Mouse (Mus musculus): ENCODE measurements at regions not wholly inside any gene's neighbourhood (a gene's known extent, or its start where the extent isn't known, plus 50 kb on each side); places are given as distances from the start of the nearest gene placed in this dataset.
"Not testable (repeated sequence)": the region's sequence is repeated elsewhere in the genome, so short reads cannot be mapped to it uniquely, and the experiment has no call there.

DNA sequence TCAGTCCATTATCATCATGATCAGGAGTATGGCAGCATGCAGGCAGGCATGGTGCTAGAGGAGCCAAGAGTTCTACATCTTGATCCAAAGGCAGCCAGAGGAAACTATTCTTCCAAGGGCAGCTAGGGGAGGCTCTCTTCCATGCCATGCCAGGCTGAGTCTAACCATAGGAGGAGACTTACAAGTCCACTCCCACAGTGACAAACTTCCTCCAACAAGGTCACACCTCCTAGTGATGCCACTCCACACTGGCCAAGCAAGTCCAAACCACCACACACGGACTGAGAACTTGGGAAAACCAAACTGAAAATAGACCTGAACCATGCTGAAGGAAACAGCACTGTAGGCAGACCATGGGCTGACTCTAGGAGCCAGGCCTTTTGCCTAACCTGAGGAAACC, 197.4 kb downstream of the Prex1 start:
- DNase-seq: no peak

DNA sequence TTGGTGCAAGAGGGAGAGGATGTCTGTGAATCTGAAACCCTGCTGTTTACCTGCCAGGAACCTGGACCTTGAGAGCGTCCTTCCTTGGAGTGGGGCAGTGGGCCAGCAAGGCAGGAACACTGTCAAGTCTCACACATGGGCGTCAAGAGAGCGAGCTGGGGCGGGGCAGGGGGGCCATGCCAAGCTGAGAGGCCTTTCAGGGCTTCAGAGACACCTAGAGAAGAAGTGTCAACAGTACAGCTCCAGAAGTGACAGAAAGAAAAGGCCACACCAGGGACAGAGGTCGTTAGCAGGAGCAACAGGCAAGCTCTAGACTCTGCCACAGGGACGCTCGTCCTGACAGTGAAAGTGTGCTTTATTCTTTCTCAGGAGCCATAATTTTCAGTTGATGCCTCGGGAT, 199.0 kb downstream of the Prex1 start:
- no peak for DNase-seq

DNA sequence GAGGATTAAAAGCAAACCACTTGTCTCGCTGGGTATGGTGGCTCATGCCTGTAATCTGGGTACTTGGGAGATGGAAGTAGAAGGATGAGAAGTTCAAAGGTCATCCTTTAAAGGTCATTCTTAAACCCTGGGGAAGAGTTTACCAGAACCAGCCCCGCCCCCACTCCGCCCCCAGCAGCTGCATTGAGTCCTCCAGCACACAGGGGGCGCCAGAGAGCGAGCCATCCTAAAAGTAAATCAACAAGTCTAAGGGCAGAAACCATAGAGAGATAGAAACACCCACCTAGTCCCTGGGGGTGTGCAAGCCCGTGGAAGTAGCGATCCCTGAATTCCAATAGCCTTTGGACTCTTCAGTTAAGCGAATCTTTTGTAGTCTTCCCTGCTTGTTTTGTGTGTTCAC, 201.1 kb downstream of the Prex1 start:
- DNase-seq: peak in 1 of 2 experiments; percentile 37

DNA sequence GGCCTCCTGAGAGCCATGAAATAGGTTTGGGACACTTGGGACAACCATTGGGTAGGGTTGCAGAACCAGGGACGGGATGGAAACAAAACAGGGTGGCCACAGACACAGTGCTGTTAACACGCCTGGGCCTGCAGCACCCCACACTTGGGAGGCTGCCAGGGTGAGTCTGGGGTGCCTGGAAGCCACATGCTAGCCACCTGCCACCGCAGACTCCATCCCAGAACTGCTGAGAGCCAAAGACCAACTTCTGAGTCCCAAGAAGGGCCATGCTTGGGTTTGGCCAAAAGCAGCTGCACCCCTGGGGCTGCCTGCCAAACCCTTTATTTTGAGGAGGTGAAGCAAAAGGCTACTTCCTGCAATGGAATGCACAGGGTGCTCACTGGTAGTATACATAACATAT, 202.2 kb downstream of the Prex1 start:
- DNase-seq: not testable (repeated sequence)

DNA sequence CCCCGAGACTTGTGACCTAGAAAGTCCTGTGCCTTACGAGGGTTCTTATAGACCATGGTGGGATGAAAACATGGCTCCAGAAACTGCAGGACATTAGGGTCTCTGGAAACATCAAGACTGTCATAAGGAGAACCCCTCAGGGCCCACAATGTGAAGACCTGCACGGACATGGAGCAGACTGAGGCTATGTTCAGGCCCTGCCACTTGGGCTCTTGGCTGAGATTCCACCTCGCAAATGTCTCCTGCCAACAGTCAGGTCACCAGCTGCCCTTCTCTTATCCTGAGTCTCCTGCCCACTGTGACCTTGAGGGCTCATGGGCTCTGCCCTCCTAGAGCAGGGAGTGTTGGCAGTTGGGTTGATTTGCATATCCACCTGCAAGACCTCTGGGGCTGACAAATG, 202.9 kb downstream of the Prex1 start:
- DNase-seq: no peak

DNA sequence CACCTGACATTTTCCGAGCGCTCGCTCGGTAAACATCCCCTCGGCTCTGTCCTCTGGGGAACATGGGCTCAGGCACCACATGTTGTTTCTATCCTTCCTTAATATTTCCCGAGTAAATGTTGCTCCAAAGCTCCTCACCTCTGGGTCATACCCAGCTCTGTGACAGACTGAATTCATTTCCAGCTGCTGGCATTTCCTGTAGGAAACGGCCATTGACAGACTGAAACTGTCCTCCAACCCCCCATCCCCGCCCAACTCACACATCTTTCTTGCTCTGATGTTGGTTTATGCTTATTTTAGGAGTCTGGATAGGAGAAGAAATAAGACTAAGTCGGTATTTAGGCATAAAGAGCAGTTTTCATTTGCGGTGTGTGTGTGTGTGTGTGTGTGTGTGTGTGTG, 204.0 kb downstream of the Prex1 start:
- no peak for DNase-seq

DNA sequence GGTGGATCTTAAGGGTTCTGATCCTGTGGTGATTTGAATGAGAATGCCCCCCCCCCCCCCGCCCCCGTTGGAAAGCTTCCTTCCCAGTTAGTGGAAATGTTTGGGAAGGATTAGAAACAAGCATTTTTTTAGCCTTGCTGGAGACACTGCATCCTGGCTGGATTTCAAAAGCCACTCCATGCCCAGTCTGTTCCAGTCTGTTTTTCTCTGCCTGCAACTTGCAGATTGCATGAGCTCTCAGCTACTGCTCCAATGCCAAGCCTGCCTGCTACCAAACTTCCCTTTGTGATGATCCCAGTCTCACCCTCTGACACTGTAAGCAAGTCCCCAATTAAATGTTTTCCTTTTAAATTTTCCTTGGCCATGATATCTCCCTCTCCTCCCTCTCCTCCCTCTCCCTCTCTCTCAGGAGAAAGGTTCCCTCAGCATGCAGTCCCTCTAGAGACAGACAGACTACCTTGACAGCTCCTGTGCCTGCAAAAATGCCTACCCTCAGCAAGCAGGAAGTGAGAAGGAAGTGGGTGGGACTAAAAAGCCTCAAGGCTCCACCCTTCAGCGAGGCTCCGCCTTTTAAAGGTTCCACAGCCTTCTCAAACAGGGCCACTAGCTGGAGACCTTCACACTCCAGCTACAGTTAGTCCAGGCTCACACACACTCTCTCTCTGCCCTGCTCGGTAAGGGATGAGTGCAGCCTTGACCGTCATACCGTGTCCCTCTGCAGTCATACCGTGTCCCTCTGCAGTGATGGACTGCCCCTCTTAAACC, 204.8 kb downstream of the Prex1 start:
- no peak for DNase-seq

DNA sequence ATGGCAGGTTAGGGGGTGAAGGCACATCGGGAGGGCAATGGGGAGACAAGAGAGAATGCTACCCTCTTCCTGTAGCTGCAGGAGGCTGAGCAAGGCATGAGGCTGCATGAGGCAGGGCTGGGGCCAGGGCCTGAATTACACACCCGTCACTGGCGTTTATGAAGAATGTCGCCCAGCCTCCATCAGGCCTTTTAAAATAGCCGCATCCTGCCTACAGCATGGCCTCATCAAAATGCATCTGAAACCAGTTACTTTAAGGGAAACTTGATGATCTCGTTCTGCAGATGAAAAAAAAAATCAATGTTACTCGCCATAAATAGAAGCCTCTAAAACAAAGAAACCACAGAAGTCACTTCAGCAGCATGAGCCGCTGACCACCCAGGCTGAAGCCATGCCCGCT, 208.3 kb downstream of the Prex1 start:
- DNase-seq: no peak

DNA sequence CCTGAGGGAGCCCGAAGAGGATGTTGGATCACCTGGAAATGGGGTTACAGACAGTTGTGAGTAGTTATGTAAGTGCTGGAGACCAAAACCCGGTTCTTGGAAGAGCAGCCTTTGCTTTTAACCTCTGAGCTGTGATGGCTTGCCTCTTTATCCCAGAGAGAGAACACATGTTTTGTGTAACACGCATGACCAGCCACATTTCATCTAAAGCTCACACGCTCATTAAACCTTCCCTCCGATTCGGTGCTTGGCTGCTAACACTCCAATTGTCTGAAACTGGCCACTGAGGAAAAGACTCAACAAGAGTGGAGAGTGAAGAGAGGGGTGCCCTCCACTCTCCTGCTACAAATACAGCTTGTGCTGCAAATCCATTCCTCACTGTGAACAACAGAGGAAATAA, 210.0 kb downstream of the Prex1 start:
- no peak for DNase-seq

DNA sequence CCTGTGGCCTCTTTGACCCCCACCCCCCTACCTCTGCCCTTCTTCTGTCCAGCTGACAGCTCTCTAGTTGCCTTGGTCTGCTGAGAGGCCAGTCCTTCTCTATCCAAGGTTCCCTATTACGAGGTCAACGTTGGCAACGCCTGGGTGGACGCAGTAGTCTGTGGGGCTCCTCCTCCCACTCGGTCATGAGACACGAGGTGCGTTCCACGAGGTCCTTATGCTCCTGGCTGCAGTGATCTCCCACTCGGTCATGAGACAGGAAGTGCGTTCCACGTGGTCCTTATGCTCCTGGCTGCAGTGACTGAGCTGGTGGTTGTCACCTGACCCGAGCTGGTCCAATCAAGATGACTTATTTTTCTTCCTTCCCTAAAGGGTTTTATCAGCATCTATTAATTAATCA, 220.7 kb downstream of the Prex1 start:
- no peak for DNase-seq

DNA sequence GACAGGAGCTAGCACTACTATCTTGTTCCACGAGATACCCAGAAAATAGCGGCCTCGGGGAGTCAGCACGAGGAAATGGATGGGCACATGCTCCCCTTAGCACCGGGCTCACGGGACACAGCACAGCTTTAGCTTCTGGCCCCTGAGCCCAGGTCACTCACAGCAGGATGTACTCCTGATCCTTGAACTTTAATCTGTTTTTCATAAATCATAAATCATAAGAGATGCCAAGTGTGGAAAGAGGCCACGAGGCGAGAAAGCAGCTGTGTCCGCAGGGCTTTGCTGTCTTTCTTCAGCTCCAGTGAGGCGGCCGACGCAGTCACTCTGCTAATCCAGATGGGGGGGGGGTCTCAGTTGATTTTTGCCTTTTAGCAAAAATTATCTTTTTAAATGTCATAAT, 221.2 kb downstream of the Prex1 start:
- no peak for DNase-seq

DNA sequence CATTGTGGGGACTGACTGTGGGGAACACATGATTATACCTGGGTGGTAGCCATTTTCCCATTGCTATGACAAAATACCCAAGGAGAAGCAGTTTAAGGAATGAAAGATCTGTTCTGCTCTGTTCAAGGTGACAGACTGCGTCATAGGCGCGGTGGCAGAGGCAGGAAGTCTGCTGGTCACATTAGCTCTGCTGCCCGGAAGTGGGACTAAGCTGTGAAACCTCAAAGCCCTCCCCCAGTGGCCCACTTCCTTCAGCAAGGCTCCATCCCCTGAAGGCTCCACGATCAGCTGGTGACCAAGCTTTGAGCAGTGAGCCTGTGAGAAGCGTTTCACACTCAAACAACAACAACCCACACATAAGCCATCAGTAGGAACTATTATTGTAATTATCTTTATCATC, 221.8 kb downstream of the Prex1 start:
- peak; percentile 30 to 31 for DNase-seq

DNA sequence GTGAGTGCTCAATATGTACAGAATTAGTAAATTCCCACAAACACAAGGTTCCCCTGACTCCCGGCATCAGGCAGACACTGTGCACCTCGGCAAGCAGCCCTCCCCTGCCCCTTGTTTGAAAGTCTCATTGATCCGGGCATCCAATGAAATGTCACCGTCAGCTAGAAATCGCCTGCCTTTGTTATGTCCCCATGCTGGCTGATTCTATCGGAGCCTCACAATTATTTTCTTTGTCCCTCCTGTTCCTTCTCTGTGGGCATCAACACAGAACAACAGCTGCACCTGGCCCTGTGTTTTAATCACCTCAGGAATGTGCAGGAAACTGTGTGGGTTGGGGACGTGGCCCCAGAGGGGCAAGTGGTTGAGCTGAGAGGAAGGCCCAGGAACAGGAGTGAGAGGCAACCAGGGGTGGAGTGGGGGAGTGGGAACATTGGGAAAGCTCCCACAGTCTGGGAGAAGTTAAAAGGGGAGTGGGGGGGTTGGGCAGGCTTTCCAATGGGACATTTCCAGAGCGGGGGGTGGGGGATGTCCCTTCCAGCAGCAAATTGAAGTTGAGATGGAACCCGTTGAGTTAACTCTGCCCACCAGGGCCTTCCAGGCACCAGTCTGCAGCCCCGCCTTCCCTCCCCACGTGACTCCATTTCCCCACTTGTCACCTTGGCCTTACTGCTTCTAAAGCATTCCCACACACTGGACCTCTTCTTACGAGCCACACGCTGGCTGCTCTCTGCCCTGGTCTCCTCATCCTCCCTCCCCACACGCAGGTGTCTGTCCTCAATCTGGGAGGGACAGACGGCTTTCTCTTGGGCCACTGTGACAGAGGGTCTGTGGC, 224.4 kb downstream of the Prex1 start:
- no peak for DNase-seq

DNA sequence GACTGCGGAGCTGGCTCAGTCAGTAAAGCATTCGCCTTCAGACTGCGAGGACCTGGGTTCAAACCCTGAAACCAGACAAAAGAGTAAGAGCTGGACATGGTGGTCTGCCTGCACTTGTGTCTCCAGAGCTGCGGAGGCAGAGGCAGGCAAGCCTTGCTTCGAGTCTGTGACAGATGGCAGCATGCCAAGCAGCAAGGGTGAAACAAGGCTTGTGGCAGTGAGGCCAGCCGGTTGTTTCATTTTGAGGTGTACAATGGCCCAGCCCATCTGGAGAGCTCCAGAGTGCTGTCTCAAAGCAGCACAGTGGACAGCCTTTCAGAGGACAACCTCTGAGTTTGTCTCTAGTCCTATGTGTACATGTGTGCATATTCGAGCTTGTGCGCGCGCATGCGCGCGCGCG, 225.9 kb downstream of the Prex1 start:
- DNase-seq: no peak

DNA sequence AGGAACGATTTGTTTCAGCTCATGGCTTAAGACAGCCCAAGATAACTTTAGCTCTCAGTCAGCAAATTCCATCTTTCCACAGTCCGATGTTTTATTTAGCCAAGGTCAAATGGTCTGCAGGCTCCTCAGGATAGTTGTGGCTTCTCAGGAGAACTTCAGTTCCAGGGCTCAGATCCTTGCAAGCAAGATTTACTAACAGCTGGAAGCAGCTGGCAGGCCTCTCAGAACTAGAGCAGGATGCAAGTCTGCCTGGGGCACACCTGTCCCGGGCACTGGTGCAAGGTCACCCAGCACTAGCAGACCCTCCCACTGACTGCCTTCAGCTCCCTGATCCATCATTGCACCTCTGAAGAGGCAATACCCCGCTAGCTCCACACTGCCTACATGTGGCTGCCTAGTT, 227.8 kb downstream of the Prex1 start:
- DNase-seq: no peak

DNA sequence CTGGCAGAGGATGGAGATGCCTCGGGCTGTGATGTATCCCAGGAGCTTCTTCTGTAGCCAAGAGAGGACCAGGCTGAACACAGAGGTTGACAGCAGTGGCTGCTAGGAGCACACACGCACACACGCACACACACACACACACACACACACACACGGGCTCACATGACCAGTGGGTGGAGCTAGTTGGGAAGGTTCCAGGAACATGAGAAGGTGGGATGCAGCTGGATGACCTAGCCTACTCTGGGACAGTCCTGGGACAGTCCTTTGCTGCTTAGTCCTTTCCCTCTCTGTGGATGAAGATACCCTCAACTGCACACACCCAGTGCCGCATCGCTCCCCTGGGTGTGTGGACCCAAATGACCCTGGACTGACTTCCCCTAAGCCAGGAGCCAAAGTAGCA, 228.3 kb downstream of the Prex1 start:
- DNase-seq: no peak

DNA sequence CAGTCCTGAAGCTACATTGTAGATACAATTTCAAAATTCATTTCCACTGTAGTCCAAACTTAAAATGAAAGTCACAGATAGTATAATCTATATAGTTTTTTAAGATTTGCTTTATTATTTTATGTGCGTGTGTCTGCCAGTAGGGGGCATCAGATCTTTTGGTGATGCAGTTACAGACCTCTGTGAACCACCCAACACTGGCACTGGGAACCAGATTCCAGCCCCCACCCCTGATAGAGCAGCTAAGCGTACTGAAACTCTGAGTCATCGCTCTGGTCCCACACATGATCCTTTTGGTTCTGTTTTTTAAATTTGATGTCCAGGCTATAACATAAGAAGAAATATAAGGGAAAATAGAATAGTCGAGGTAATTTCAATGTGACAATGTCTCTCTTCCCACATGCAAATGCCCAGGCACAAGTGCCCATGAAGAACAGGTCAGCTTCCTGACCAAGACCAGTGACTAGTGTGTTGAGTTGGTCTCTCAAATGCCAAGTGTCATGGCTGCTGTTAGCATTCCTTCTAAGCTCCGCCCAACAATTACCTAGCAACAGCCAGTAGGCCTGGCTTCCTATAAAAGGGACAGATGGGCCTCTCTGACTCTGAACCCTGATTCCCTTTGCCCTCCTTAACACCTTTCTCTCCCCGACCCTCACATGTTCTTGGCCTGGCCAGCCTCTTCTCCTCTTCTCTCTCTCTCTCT, 229.9 kb downstream of the Prex1 start:
- no peak for DNase-seq

DNA sequence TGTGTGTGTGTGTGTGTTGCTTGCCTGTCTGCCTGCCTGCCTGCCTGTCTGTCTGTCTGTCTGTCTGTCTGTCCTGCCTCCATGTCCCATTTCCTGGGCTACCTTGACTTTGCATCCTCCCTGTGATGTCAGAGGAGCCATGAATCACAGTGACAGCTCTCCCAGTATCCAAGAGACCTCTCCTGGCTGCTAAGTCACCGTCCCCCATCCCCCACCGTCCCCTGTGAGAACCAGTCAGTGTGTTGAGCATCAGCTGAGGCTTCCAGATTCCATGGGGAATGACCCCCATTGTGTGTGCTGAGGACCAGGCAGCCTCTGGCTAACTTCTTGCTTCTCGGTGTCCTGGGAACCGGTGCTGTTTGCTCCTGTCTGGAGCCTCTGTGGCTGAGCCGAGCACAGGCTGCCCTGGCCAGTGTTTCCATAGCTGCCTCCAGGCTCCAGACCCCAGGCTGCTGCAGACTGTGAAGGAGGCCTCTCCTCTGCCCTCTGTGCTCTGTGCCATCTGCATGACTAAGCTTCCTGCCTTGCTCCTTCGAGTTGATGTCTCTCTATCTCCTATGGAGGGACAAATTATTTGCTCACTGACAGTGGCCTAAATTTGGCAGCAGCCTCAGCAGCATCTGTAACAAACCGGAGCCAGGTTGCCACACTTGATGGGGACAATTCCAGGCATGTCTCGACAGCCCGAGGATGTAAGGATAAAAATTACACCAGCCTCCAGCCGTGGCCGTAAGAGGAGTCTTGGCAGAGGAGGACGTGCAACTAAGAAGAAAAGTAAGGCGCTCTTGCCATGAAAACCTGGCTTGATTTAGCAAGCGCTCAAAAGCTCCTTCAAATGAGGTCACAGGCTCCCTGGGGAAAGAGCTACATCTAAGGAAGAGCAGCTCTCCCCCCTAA, 230.7 kb downstream of the Prex1 start:
- DNase-seq: no peak

DNA sequence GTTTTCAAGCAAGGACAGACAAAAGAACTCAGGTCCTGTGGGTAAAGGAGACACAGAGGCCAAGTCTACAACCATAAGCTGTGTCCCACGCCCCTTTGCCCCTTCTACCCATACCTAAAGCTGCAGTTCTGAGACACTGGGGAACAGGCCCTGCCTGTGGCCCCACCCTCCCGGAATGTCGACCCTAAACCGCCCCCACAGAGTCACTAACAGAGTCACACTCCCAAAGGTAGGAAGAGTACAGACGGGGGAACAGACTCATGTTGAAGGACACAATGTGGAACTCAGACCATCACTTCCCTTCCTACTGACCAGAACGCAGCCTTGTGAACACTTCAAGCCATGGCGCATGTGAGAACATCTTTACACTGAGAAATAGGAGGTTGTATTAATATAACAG, 231.9 kb downstream of the Prex1 start:
- DNase-seq: no peak

DNA sequence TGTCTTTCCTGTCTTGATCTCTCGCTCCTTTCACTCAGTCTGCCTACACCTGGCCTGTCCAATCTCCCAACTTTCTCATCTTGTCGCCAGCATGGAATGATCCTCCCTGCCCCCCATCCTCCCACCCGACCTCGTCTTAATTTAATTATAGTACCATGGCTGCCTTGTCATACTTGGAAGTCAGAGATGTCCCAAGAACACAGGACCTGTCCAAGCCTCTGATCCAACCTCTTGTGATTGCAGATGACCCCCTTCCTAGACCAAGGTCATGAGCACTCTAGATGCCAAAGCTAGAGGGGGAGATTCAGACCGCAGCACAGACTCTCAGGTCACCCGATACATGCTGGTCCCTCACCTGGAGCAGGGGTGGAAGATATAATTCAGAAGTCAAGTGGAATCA, 232.3 kb downstream of the Prex1 start:
- no peak for DNase-seq

DNA sequence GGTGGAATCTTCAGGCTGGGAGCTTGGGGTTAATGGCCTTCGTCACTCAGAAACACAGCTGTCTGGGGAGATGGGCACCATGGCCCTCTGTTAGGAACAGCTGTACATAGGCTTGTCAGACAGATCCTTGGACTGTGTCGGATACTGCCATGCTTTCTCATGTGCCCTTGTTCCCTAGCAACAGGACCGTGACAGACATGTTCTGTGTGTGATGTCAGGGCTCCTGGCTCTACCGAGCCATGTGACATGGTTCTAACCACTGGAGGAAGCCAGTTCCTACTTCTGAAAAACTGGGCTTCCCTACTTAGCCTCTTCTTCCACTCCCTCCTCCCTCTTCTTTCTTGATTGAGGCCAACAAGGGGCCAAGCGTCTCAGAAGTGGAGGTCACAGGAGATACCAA, 232.7 kb downstream of the Prex1 start:
- DNase-seq: no peak

DNA sequence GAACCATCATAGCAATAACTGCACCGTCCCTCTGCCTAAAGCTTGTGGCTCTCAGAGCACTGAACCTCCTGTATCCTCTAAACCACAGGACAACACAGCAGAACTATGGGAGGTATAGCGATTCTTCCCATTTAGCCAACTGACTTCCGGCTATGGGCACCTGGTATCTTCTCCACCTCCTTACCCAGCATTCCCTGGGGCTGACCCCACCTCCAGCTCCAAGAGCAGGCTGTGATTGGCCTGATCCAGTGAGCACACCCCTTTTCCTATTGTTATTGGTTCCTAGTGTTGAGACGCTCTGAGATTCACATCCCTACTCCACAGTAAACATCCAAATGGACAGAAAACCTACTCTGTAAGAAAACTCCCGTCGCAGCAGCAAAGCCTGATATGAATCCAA, 236.7 kb downstream of the Prex1 start:
- no peak for DNase-seq

DNA sequence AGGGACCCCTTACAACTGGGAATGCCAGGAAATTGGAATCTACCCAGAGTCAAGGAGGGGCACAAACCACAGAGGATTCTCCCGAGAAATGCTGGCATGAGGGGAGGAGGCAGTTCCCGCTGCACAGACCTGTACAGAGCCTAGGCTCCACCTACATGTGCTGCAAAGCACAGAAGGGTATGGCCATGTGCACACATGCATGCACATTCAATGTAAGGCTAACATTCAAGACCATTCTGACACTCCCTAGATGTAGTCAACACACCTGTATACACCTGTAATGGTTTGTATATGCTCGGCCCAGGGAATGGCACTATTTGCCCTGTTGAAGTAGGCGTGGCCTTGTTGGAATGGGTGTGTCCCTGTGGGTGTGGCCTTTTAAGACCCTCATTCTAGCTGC, 238.0 kb downstream of the Prex1 start:
- DNase-seq: no peak

Measured in spleen, adult 18-20 months (tissue).